Mouse (Mus musculus) mouse trophoblast stem cell (cell line): Measurements from ENCODE around the gene Peli2.

Experiments
- in situ Hi-C, 2 experiments: fragments of 300-500 bp; cut with MseI, MboI; formaldehyde crosslinking; loops; 2 replicates in 1 of 2; 3 replicates in 1 of 2; pipeline ENCODE4 v1.15.1; 2025

Peli2 gene

GRCm38 (mm10) chr14:48179021-48179420, 58.4 kb downstream of the Peli2 start:
- in situ Hi-C loops, result no loop called here

- in situ Hi-C loops, result no loop called here
Observed at GRCm38 (mm10) chr14:48186302-48186701, 65.7 kb downstream of the Peli2 start.

- in situ Hi-C loops, result no loop called here
Observed at GRCm38 (mm10) chr14:48187100-48187499, 66.5 kb downstream of the Peli2 start.

- in situ Hi-C loops, result no loop called here
Observed at GRCm38 (mm10) chr14:48189330-48189729, 68.7 kb downstream of the Peli2 start.

- in situ Hi-C loops, result no loop called here
Observed at GRCm38 (mm10) chr14:48190946-48191345, 70.3 kb downstream of the Peli2 start.

- in situ Hi-C loops, result no loop called here
Observed at GRCm38 (mm10) chr14:48191925-48192324, 71.3 kb downstream of the Peli2 start.

- in situ Hi-C loops, result no loop called here
Observed at GRCm38 (mm10) chr14:48196804-48197203, 76.2 kb downstream of the Peli2 start.

GRCm38 (mm10) chr14:48197287-48197686, 76.7 kb downstream of the Peli2 start:
- in situ Hi-C loops, result no loop called here

- in situ Hi-C loops, result no loop called here
Observed at GRCm38 (mm10) chr14:48198190-48198954, 77.7 kb downstream of the Peli2 start.

- in situ Hi-C loops, result no loop called here
Observed at GRCm38 (mm10) chr14:48198957-48199356, 78.3 kb downstream of the Peli2 start.

GRCm38 (mm10) chr14:48199506-48199905, 78.9 kb downstream of the Peli2 start:
- in situ Hi-C loops, result no loop called here

- in situ Hi-C loops, result no loop called here
Observed at GRCm38 (mm10) chr14:48200291-48200690, 79.7 kb downstream of the Peli2 start.

GRCm38 (mm10) chr14:48200788-48201187, 80.2 kb downstream of the Peli2 start:
- in situ Hi-C loops, result no loop called here

GRCm38 (mm10) chr14:48201403-48201802, 80.8 kb downstream of the Peli2 start:
- in situ Hi-C loops, result no loop called here

- in situ Hi-C loops, result no loop called here
Observed at GRCm38 (mm10) chr14:48202096-48203036, 81.7 kb downstream of the Peli2 start.

- in situ Hi-C loops, result no loop called here
Observed at GRCm38 (mm10) chr14:48205044-48205443, 84.4 kb downstream of the Peli2 start.

- in situ Hi-C loops, result no loop called here
Observed at GRCm38 (mm10) chr14:48205635-48206034, 85.0 kb downstream of the Peli2 start.

GRCm38 (mm10) chr14:48207119-48207518, 86.5 kb downstream of the Peli2 start:
- in situ Hi-C loops, result no loop called here

- in situ Hi-C loops, result no loop called here
Observed at GRCm38 (mm10) chr14:48207746-48208640, 87.4 kb downstream of the Peli2 start.

GRCm38 (mm10) chr14:48209436-48209835, 88.8 kb downstream of the Peli2 start:
- in situ Hi-C loops, result no loop called here

- in situ Hi-C loops, result no loop called here
Observed at GRCm38 (mm10) chr14:48210089-48210488, 89.5 kb downstream of the Peli2 start.

GRCm38 (mm10) chr14:48211526-48211925, 90.9 kb downstream of the Peli2 start:
- in situ Hi-C loops, result no loop called here
